Mouse (Mus musculus) layer of hippocampus, adult 11-12 months (tissue): ENCODE results near the gene Dhodh.
A peak's percentile ranks its signal among the peaks of the same experiment; 100 is the strongest.

Experiments used
- DNase-seq: peaks from one replicate; pipeline ENCODE4 v3.0.0; 2022; ENCODE audit warnings: low spot score

Dhodh gene

GRCm38 (mm10) chr8:109585652-109586051 is 22.8 kb downstream of the Dhodh start:
- DNase-seq = no peak

- DNase-seq = no peak
Observed at GRCm38 (mm10) chr8:109584830-109585229, 23.6 kb downstream of the Dhodh start.

GRCm38 (mm10) chr8:109584293-109584692 is 24.2 kb downstream of the Dhodh start:
- no peak for DNase-seq

- no peak for DNase-seq
Observed at GRCm38 (mm10) chr8:109578900-109579301, 29.6 kb downstream of the Dhodh start, which contains the start of gene Hp. Gene Hp, minus strand, starts transcription at chr8:109579172.

GRCm38 (mm10) chr8:109576311-109576710 is 32.2 kb downstream of the Dhodh start:
- no peak for DNase-seq

GRCm38 (mm10) chr8:109571139-109571538 is 37.3 kb downstream of the Dhodh start:
- no peak for DNase-seq

GRCm38 (mm10) chr8:109565498-109566333 is 42.8 kb downstream of the Dhodh start, which contains the start of the genes Dhx38 and Txnl4b:
Gene Dhx38, minus strand, starts transcription at chr8:109565861.
Gene Txnl4b, plus strand, starts transcription at chr8:109565892.
- peak; percentile 99 for DNase-seq

GRCm38 (mm10) chr8:109564766-109565165 is 43.7 kb downstream of the Dhodh start:
- no peak for DNase-seq

GRCm38 (mm10) chr8:109563881-109564280 is 44.6 kb downstream of the Dhodh start:
- no peak for DNase-seq

- DNase-seq = no peak
Observed at GRCm38 (mm10) chr8:109551663-109552062, 56.8 kb downstream of the Dhodh start.

- no peak for DNase-seq
Observed at GRCm38 (mm10) chr8:109544049-109544448, 64.4 kb downstream of the Dhodh start.

- DNase-seq = no peak
Observed at GRCm38 (mm10) chr8:109542748-109543519, 65.5 kb downstream of the Dhodh start.

- no peak for DNase-seq
Observed at GRCm38 (mm10) chr8:109542165-109542564, 66.3 kb downstream of the Dhodh start.
